Mouse (Mus musculus): ENCODE measurements at regions not wholly inside any gene's neighbourhood (a gene's known extent, or its start where the extent isn't known, plus 50 kb on each side); places are given as distances from the start of the nearest gene placed in this dataset.

DNA sequence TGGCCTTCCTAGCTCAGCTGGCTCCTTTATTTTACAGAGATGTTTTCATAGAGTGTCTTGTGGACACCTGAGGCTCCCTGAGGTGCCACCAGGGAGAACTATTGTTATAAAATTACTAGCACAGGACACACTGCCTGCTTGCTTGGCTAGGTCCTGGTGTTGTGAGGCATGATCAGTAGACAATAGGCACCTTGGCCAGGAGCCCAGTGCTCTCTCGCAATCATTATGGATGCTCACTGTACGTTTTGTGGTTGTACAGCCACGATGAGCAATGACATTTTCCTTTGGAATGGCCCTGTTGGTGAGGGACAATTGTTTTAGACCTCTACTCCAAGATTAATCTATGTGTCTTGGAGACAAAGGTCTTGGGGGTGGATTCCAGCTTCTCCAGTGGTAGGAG, 83.3 kb upstream of the Id2 start:
- TF ChIP-seq CTCF (IDR thresholded peaks at IDR 0.05; ENCODE audit: insufficient read depth, low read depth, low read length) (no peak), POLR2A (IDR thresholded peaks at IDR 0.05; ENCODE audit: insufficient read depth, low read depth, low read length) (no peak)
